In the genomic region with DNA sequence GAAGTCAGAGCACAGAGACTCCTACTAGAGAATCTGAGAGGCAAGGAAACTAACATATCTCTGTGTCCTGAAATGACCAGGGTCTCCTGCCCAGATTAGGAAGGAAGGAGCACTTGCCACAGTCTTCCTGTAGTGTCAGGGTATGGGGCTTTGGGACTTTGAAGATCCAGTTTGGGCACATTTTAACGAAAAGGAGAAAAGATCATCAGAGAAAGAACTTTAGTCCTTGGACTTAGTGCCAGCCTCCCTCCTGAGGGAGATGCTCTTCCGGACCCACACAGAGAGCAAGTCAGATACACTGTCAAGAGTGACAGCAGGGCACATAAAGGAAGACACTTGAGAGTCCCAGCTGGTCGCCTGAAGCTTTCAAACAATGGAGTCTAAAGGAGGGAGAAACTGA, we compare ENCODE assay signal across 33 mouse cellular contexts.
"Had no signal": no experiment of that assay in that cellular context is flagged by ENCODE, and none has a peak within 500 bp of the region (broad histone marks: within the 10 kb centered on the region; RNA-seq: fewer than 3 reads in every experiment).

No protein-coding gene starts in this region.

- H3K36me3 ChIP-seq: heart, embryonic 12.5 days; heart, embryonic 13.5 days; heart, embryonic 15.5 days; hindbrain, embryonic 10.5 days; hindbrain, embryonic 12.5 days; hindbrain, embryonic 13.5 days; hindbrain, embryonic 15.5 days; intestine, embryonic 15.5 days had no signal

- H3K27me3 ChIP-seq: heart, embryonic 12.5 days; heart, embryonic 13.5 days; heart, embryonic 15.5 days; hindbrain, embryonic 12.5 days; hindbrain, embryonic 13.5 days; hindbrain, embryonic 15.5 days; intestine, embryonic 15.5 days had no signal

- DNase-seq: heart, adult 18-20 months; heart, adult 2 months; heart, postnatal 10 days; heart, postnatal 14 days; heart, postnatal 36 days; heart, postnatal 4 days; kidney, adult 11 months; kidney, adult 18-20 months; kidney, postnatal 10 days; kidney, postnatal 14 days; kidney, postnatal 25 days; kidney, postnatal 36 days; kidney, postnatal 4 days; layer of hippocampus, adult 9-11 months; layer of hippocampus, postnatal 36 days had no signal

- ATAC-seq: hindbrain, embryonic 16.5 days; hindbrain, postnatal 0 days; inflammation-experienced regulatory T-cells, adult 6 months; intestine, embryonic 15.5 days; intestine, embryonic 16.5 days; intestine, postnatal 0 days had no signal

- H3K4me3 ChIP-seq: heart, adult 2 months; heart, embryonic 10.5 days; heart, embryonic 12.5 days; heart, embryonic 13.5 days; heart, embryonic 15.5 days; hindbrain, embryonic 10.5 days; hindbrain, embryonic 12.5 days; hindbrain, embryonic 13.5 days; hindbrain, embryonic 15.5 days; intestine, embryonic 15.5 days; left cerebral cortex, adult 2 months had no signal

- H3K4me2 ChIP-seq: heart, embryonic 11.5 days; heart, embryonic 12.5 days; heart, embryonic 13.5 days; heart, embryonic 15.5 days; hindbrain, embryonic 12.5 days; hindbrain, embryonic 13.5 days; hindbrain, embryonic 14.5 days; hindbrain, embryonic 15.5 days; intestine, embryonic 15.5 days had no signal

- H3K27ac ChIP-seq: heart, adult 2 months; heart, embryonic 10.5 days; heart, embryonic 13.5 days; heart, embryonic 15.5 days; hindbrain, embryonic 10.5 days; hindbrain, embryonic 12.5 days; hindbrain, embryonic 13.5 days; hindbrain, embryonic 14.5 days; hindbrain, embryonic 15.5 days; hindbrain, postnatal 0 days; intestine, embryonic 15.5 days; kidney, postnatal 0 days; left cerebral cortex, adult 2 months had no signal

- H3K9me3 ChIP-seq: heart, embryonic 10.5 days; heart, embryonic 12.5 days; heart, embryonic 13.5 days; heart, embryonic 15.5 days; hindbrain, embryonic 10.5 days; hindbrain, embryonic 12.5 days; hindbrain, embryonic 13.5 days; hindbrain, embryonic 15.5 days; intestine, embryonic 15.5 days had no signal

- H3K4me1 ChIP-seq: heart, embryonic 10.5 days; heart, embryonic 12.5 days; heart, embryonic 13.5 days; heart, embryonic 15.5 days; hindbrain, embryonic 12.5 days; hindbrain, embryonic 13.5 days; hindbrain, embryonic 15.5 days; intestine, embryonic 15.5 days had no signal

- H3K9ac ChIP-seq: heart, embryonic 12.5 days; heart, embryonic 13.5 days; heart, embryonic 15.5 days; hindbrain, embryonic 12.5 days; hindbrain, embryonic 13.5 days; hindbrain, embryonic 14.5 days; hindbrain, embryonic 15.5 days; intestine, embryonic 15.5 days had no signal
